Mouse (Mus musculus): ENCODE results near the gene Wdr37.
"Not testable (repeated sequence)": the region's sequence is repeated elsewhere in the genome, so short reads cannot be mapped to it uniquely, and the experiment has no call there.

Wdr37 gene

GRCm38 (mm10) chr13:8871314-8871962 lies at the start of gene Wdr37:
Gene Wdr37 (minus strand): TSS chr13:8871909.
- DNase-seq = peak; percentile 60 to 69

GRCm38 (mm10) chr13:8913890-8914289 lies 42.2 kb upstream of the Wdr37 start:
- not testable (repeated sequence) for DNase-seq

- not testable (repeated sequence) for DNase-seq
Measured at GRCm38 (mm10) chr13:8905986-8906385, 34.3 kb upstream of the Wdr37 start.

GRCm38 (mm10) chr13:8888603-8889002 lies 16.9 kb upstream of the Wdr37 start:
- DNase-seq = no peak

GRCm38 (mm10) chr13:8886185-8886560 lies 14.5 kb upstream of the Wdr37 start:
- no peak for DNase-seq

- peak; percentile 96 to 98 for DNase-seq
Measured at GRCm38 (mm10) chr13:8885445-8886184, 13.9 kb upstream of the Wdr37 start, which contains the start of gene Idi1. Gene Idi1 (plus strand): TSS chr13:8885501.

- not testable (repeated sequence) for DNase-seq
Measured at GRCm38 (mm10) chr13:8883870-8884269, 12.2 kb upstream of the Wdr37 start.

- DNase-seq = no peak
Measured at GRCm38 (mm10) chr13:8881611-8882010, 9.9 kb upstream of the Wdr37 start.

GRCm38 (mm10) chr13:8873776-8874175 lies 2.1 kb upstream of the Wdr37 start:
- DNase-seq = no peak

GRCm38 (mm10) chr13:8870510-8871313 lies 997 bp downstream of the Wdr37 start:
- DNase-seq = peak; percentile 88 to 92

- no peak for DNase-seq
Measured at GRCm38 (mm10) chr13:8870160-8870509, 1.6 kb downstream of the Wdr37 start.

GRCm38 (mm10) chr13:8869578-8870157 lies 2.0 kb downstream of the Wdr37 start:
- DNase-seq = no peak

GRCm38 (mm10) chr13:8866612-8867011 lies 5.1 kb downstream of the Wdr37 start:
- DNase-seq = no peak

- DNase-seq = no peak
Measured at GRCm38 (mm10) chr13:8864990-8865389, 6.7 kb downstream of the Wdr37 start.

GRCm38 (mm10) chr13:8860861-8861260 lies 10.8 kb downstream of the Wdr37 start:
- no peak for DNase-seq

- DNase-seq = no peak
Measured at GRCm38 (mm10) chr13:8858453-8858852, 13.3 kb downstream of the Wdr37 start.

GRCm38 (mm10) chr13:8854769-8855168 lies 16.9 kb downstream of the Wdr37 start:
- DNase-seq = no peak

- no peak for DNase-seq
Measured at GRCm38 (mm10) chr13:8853424-8853823, 18.3 kb downstream of the Wdr37 start.

- no peak for DNase-seq
Measured at GRCm38 (mm10) chr13:8849311-8849710, 22.4 kb downstream of the Wdr37 start.

GRCm38 (mm10) chr13:8847702-8848101 lies 24.0 kb downstream of the Wdr37 start:
- DNase-seq = no peak

- no peak for DNase-seq
Measured at GRCm38 (mm10) chr13:8842273-8842672, 29.4 kb downstream of the Wdr37 start.

GRCm38 (mm10) chr13:8841846-8842245 lies 29.9 kb downstream of the Wdr37 start:
- DNase-seq = not testable (repeated sequence)

- no peak for DNase-seq
Measured at GRCm38 (mm10) chr13:8840941-8841340, 30.8 kb downstream of the Wdr37 start.

Data from cerebellum, postnatal 36 days (tissue).